Mouse (Mus musculus): ENCODE data around the gene Rspo1. TPM values are rescaled to one million over a fixed set of nuclear protein-coding genes. Genes with fewer than 3 reads are reported as not detected.
"Not testable (repeated sequence)": the region's sequence is repeated elsewhere in the genome, so short reads cannot be mapped to it uniquely, and the experiment has no call there.

Gene Rspo1
- 0.60 and 1.6 TPM in 2 replicates for polyA plus RNA-seq (2012; rRNA removed)

GRCm38 (mm10) chr4:124985671-124986602, at the start of gene Rspo1:
TSS of gene Rspo1 (plus strand) at chr4:124986430.
- 3% methylated on average over 62 of the region's 62 CpGs for WGBS
- TF ChIP-seq POLR2A (IDR thresholded peaks at IDR 0.05; ENCODE audit: low read depth, low read length) = no peak
- TF ChIP-seq CTCF (IDR thresholded peaks at IDR 0.05; ENCODE audit: extremely low read depth, insufficient read length, insufficient replicate concordance, low read depth, low read length) = no peak
- peak within 1 kb of the TSS; percentile 29 for H3K4me3 ChIP-seq (ENCODE audit: low read depth, low read length)
- H3K36me3 ChIP-seq (ENCODE audit: control insufficient read depth, insufficient read depth, low read length) = no peaks in the 10 kb centered on the region
- H3K27me3 ChIP-seq (ENCODE audit: control insufficient read depth, insufficient read depth, low read length) = peaks cover 56% of the 10 kb centered on the region
- no peak within 1 kb of the TSS for H3K27ac ChIP-seq (ENCODE audit: insufficient read depth, low read depth, low read length)
- 0 out of 2 replicates have a peak, but pooled peaks cover 4% of the 10 kb centered on the region for H3K4me1 ChIP-seq (ENCODE audit: control insufficient read depth, insufficient read depth, insufficient read length, low read length)

GRCm38 (mm10) chr4:124936613-124937471, 49.4 kb upstream of the Rspo1 start, which contains the start of gene 9930104L06Rik:
TSS of gene 9930104L06Rik (plus strand) at chr4:124937048.
- H3K27me3 ChIP-seq (ENCODE audit: control insufficient read depth, insufficient read depth, low read length) = no peaks in the 10 kb centered on the region
- under 1% methylated on average over 52 of the region's 52 CpGs for WGBS
- H3K4me1 ChIP-seq (ENCODE audit: control insufficient read depth, insufficient read depth, insufficient read length, low read length) = peaks cover 6% of the 10 kb centered on the region
- no peak within 1 kb of the TSS for H3K27ac ChIP-seq (ENCODE audit: insufficient read depth, low read depth, low read length)
- H3K36me3 ChIP-seq (ENCODE audit: control insufficient read depth, insufficient read depth, low read length) = peaks cover 8% of the 10 kb centered on the region; the same call in 1 of the 2 replicates
- peak within 1 kb of the TSS; percentile 86 for H3K4me3 ChIP-seq (ENCODE audit: low read depth, low read length)
- TF ChIP-seq POLR2A (IDR thresholded peaks at IDR 0.05; ENCODE audit: low read depth, low read length) (no peak), CTCF (IDR thresholded peaks at IDR 0.05; ENCODE audit: extremely low read depth, insufficient read length, insufficient replicate concordance, low read depth, low read length) (no peak)

GRCm38 (mm10) chr4:124939211-124939610, 47.0 kb upstream of the Rspo1 start, which contains the start of gene Cdca8:
TSS of gene Cdca8 (minus strand) at chr4:124939311.
- H3K27ac ChIP-seq (ENCODE audit: insufficient read depth, low read depth, low read length); H3K4me3 ChIP-seq (ENCODE audit: low read depth, low read length); H3K4me1 ChIP-seq (ENCODE audit: control insufficient read depth, insufficient read depth, insufficient read length, low read length); H3K27me3 ChIP-seq (ENCODE audit: control insufficient read depth, insufficient read depth, low read length): not testable (repeated sequence)
- 94% methylated on average over 4 of the region's 4 CpGs for WGBS
- H3K36me3 ChIP-seq (ENCODE audit: control insufficient read depth, insufficient read depth, low read length) = peaks cover 13% of the 10 kb centered on the region; the same call in 1 of the 2 replicates

GRCm38 (mm10) chr4:124943022-124943421, 43.2 kb upstream of the Rspo1 start:
- H3K4me1 ChIP-seq (ENCODE audit: control insufficient read depth, insufficient read depth, insufficient read length, low read length) = peaks cover 3% of the 10 kb centered on the region; the same call in 1 of the 2 replicates
- H3K27me3 ChIP-seq (ENCODE audit: control insufficient read depth, insufficient read depth, low read length) = no peaks in the 10 kb centered on the region
- H3K4me3 ChIP-seq (ENCODE audit: low read depth, low read length) = no peak overlapping the region
- no peak overlapping the region for H3K27ac ChIP-seq (ENCODE audit: insufficient read depth, low read depth, low read length)
- peaks cover 13% of the 10 kb centered on the region; the same call in 1 of the 2 replicates for H3K36me3 ChIP-seq (ENCODE audit: control insufficient read depth, insufficient read depth, low read length)
- WGBS = 2% methylated on average over 4 of the region's 4 CpGs
- peak; percentile 96 for TF ChIP-seq CTCF (IDR thresholded peaks at IDR 0.05; ENCODE audit: extremely low read depth, insufficient read length, insufficient replicate concordance, low read depth, low read length)
- no peak for TF ChIP-seq POLR2A (IDR thresholded peaks at IDR 0.05; ENCODE audit: low read depth, low read length)

GRCm38 (mm10) chr4:124943781-124944180, 42.4 kb upstream of the Rspo1 start:
- H3K27ac ChIP-seq (ENCODE audit: insufficient read depth, low read depth, low read length) = no peak overlapping the region
- no peaks in the 10 kb centered on the region for H3K4me1 ChIP-seq (ENCODE audit: control insufficient read depth, insufficient read depth, insufficient read length, low read length)
- 84% methylated on average over 5 of the region's 5 CpGs for WGBS
- H3K36me3 ChIP-seq (ENCODE audit: control insufficient read depth, insufficient read depth, low read length) = peaks cover 12% of the 10 kb centered on the region; the same call in 1 of the 2 replicates
- no peak for TF ChIP-seq POLR2A (IDR thresholded peaks at IDR 0.05; ENCODE audit: low read depth, low read length)
- no peak for TF ChIP-seq CTCF (IDR thresholded peaks at IDR 0.05; ENCODE audit: extremely low read depth, insufficient read length, insufficient replicate concordance, low read depth, low read length)
- no peaks in the 10 kb centered on the region for H3K27me3 ChIP-seq (ENCODE audit: control insufficient read depth, insufficient read depth, low read length)
- H3K4me3 ChIP-seq (ENCODE audit: low read depth, low read length) = no peak overlapping the region

GRCm38 (mm10) chr4:124944961-124945360, 41.3 kb upstream of the Rspo1 start:
- Histone ChIP-seq H3K4me1 (ENCODE audit: control insufficient read depth, insufficient read depth, insufficient read length, low read length) (no peaks in the 10 kb centered on the region), H3K4me3 (ENCODE audit: low read depth, low read length) (no peak overlapping the region), H3K36me3 (ENCODE audit: control insufficient read depth, insufficient read depth, low read length) (peaks cover 10% of the 10 kb centered on the region; the same call in 1 of the 2 replicates), H3K27me3 (ENCODE audit: control insufficient read depth, insufficient read depth, low read length) (no peaks in the 10 kb centered on the region), H3K27ac (ENCODE audit: insufficient read depth, low read depth, low read length) (no peak overlapping the region)
- TF ChIP-seq CTCF (IDR thresholded peaks at IDR 0.05; ENCODE audit: extremely low read depth, insufficient read length, insufficient replicate concordance, low read depth, low read length) (no peak), POLR2A (IDR thresholded peaks at IDR 0.05; ENCODE audit: low read depth, low read length) (no peak)
- WGBS = 69% methylated on average over 2 of the region's 2 CpGs
